Mouse (Mus musculus): ENCODE measurements at regions not wholly inside any gene's neighbourhood (a gene's known extent, or its start where the extent isn't known, plus 50 kb on each side); places are given as distances from the start of the nearest gene placed in this dataset.
"Not testable (repeated sequence)": the region's sequence is repeated elsewhere in the genome, so short reads cannot be mapped to it uniquely, and the experiment has no call there.

- ATAC-seq (ENCODE audit: insufficient number of reproducible peaks, low FRiP score, low TSS enrichment, low read depth) = no peak
- Histone ChIP-seq H3K36me3 (no peaks in the 10 kb centered on the region), H3K9me3 (replicated peaks) (no peaks in the 10 kb centered on the region), H3K27me3 (no peaks in the 10 kb centered on the region), H3K4me3 (replicated peaks) (no peak overlapping the region), H3K4me1 (peaks cover 3% of the 10 kb centered on the region), H3K27ac (replicated peaks) (no peak overlapping the region), H3K9ac (no peak overlapping the region), H3K4me2 (replicated peaks) (no peak overlapping the region)
- 70% methylated on average over 4 of the region's 4 CpGs for WGBS
Observed at GRCm38 (mm10) chr16:29746245-29746644, 167.1 kb downstream of the Opa1 start.

- Histone ChIP-seq H3K36me3 (no peaks in the 10 kb centered on the region), H3K4me2 (replicated peaks) (no peak overlapping the region), H3K27me3 (no peaks in the 10 kb centered on the region), H3K4me1 (peaks cover 3% of the 10 kb centered on the region), H3K27ac (replicated peaks) (no peak overlapping the region), H3K9me3 (replicated peaks) (no peaks in the 10 kb centered on the region), H3K4me3 (replicated peaks) (no peak overlapping the region), H3K9ac (no peak overlapping the region)
- no peak for ATAC-seq (ENCODE audit: insufficient number of reproducible peaks, low FRiP score, low TSS enrichment, low read depth)
- WGBS = 49% methylated on average over 5 of the region's 5 CpGs
Observed at GRCm38 (mm10) chr16:29749167-29749566, 170.0 kb downstream of the Opa1 start.

- 0 out of 2 replicates have a peak overlapping the region, but pooled peaks have one; percentile 28 for H3K27ac ChIP-seq (replicated peaks)
- 48% methylated on average over 8 of the region's 8 CpGs for WGBS
- no peak overlapping the region for H3K4me3 ChIP-seq (replicated peaks)
- no peaks in the 10 kb centered on the region for H3K9me3 ChIP-seq (replicated peaks)
- no peaks in the 10 kb centered on the region for H3K36me3 ChIP-seq
- H3K27me3 ChIP-seq = no peaks in the 10 kb centered on the region
- no peak overlapping the region for H3K9ac ChIP-seq
- no peak for ATAC-seq (ENCODE audit: insufficient number of reproducible peaks, low FRiP score, low TSS enrichment, low read depth)
- peaks cover 30% of the 10 kb centered on the region for H3K4me1 ChIP-seq
- H3K4me2 ChIP-seq (replicated peaks) = no peak overlapping the region
Observed at GRCm38 (mm10) chr16:29754579-29755199, 175.6 kb downstream of the Opa1 start.

GRCm38 (mm10) chr16:29758246-29758645 is 179.1 kb downstream of the Opa1 start:
- Histone ChIP-seq H3K4me1 (peaks cover 57% of the 10 kb centered on the region), H3K27me3 (no peaks in the 10 kb centered on the region), H3K36me3 (no peaks in the 10 kb centered on the region), H3K9ac (no peak overlapping the region), H3K4me2 (replicated peaks) (no peak overlapping the region), H3K4me3 (replicated peaks) (no peak overlapping the region), H3K9me3 (replicated peaks) (no peaks in the 10 kb centered on the region), H3K27ac (replicated peaks) (no peak overlapping the region)
- WGBS = 45% methylated on average over 3 of the region's 3 CpGs
- no peak for ATAC-seq (ENCODE audit: insufficient number of reproducible peaks, low FRiP score, low TSS enrichment, low read depth)

- 85% methylated on average over 3 of the region's 3 CpGs for WGBS
Observed at GRCm38 (mm10) chr16:29759416-29759815, 180.3 kb downstream of the Opa1 start.

GRCm38 (mm10) chr16:29760627-29761026 is 181.5 kb downstream of the Opa1 start:
- peaks cover 44% of the 10 kb centered on the region for H3K4me1 ChIP-seq
- no peaks in the 10 kb centered on the region for H3K27me3 ChIP-seq
- no peak overlapping the region for H3K4me3 ChIP-seq (replicated peaks)
- 75% methylated on average over 4 of the region's 4 CpGs for WGBS
- no peaks in the 10 kb centered on the region for H3K9me3 ChIP-seq (replicated peaks)
- ATAC-seq (ENCODE audit: insufficient number of reproducible peaks, low FRiP score, low TSS enrichment, low read depth) = no peak
- no peak overlapping the region for H3K9ac ChIP-seq
- H3K4me2 ChIP-seq (replicated peaks) = no peak overlapping the region
- peak overlapping the region; percentile 58; the same call in 1 of the 2 replicates for H3K27ac ChIP-seq (replicated peaks)
- H3K36me3 ChIP-seq = no peaks in the 10 kb centered on the region

More at GRCm38 (mm10) chr16:29759416-29759815, 180.3 kb downstream of the Opa1 start:
- no peak overlapping the region for H3K4me3 ChIP-seq (replicated peaks)
- no peak overlapping the region for H3K4me2 ChIP-seq (replicated peaks)
- peaks cover 54% of the 10 kb centered on the region for H3K4me1 ChIP-seq
- no peak for ATAC-seq (ENCODE audit: insufficient number of reproducible peaks, low FRiP score, low TSS enrichment, low read depth)
- no peaks in the 10 kb centered on the region for H3K9me3 ChIP-seq (replicated peaks)
- no peak overlapping the region for H3K9ac ChIP-seq
- no peak overlapping the region for H3K27ac ChIP-seq (replicated peaks)
- no peaks in the 10 kb centered on the region for H3K36me3 ChIP-seq
- no peaks in the 10 kb centered on the region for H3K27me3 ChIP-seq

GRCm38 (mm10) chr16:29761779-29762277 is 182.7 kb downstream of the Opa1 start:
- 20% methylated on average over 6 of the region's 6 CpGs for WGBS
- no peaks in the 10 kb centered on the region for H3K9me3 ChIP-seq (replicated peaks)
- H3K9ac ChIP-seq = no peak overlapping the region
- H3K4me2 ChIP-seq (replicated peaks) = no peak overlapping the region
- H3K36me3 ChIP-seq = no peaks in the 10 kb centered on the region
- peaks cover 44% of the 10 kb centered on the region for H3K4me1 ChIP-seq
- no peak overlapping the region for H3K4me3 ChIP-seq (replicated peaks)
- H3K27ac ChIP-seq (replicated peaks) = peak overlapping the region; percentile 58
- H3K27me3 ChIP-seq = no peaks in the 10 kb centered on the region
- peak; percentile 82 for ATAC-seq (ENCODE audit: insufficient number of reproducible peaks, low FRiP score, low TSS enrichment, low read depth)

GRCm38 (mm10) chr16:29764376-29764775 is 185.2 kb downstream of the Opa1 start:
- WGBS = 81% methylated on average over 1 of the region's 1 CpGs
- no peak for ATAC-seq (ENCODE audit: insufficient number of reproducible peaks, low FRiP score, low TSS enrichment, low read depth)

GRCm38 (mm10) chr16:29765801-29766200 is 186.7 kb downstream of the Opa1 start:
- peaks cover 19% of the 10 kb centered on the region for H3K4me1 ChIP-seq
- H3K27me3 ChIP-seq; H3K36me3 ChIP-seq; H3K27ac ChIP-seq (replicated peaks); H3K4me2 ChIP-seq (replicated peaks); ATAC-seq (ENCODE audit: insufficient number of reproducible peaks, low FRiP score, low TSS enrichment, low read depth); H3K9ac ChIP-seq; H3K9me3 ChIP-seq (replicated peaks); H3K4me3 ChIP-seq (replicated peaks): not testable (repeated sequence)
- 96% methylated on average over 3 of the region's 3 CpGs for WGBS

More at GRCm38 (mm10) chr16:29764376-29764775, 185.2 kb downstream of the Opa1 start:
- Histone ChIP-seq H3K4me2 (replicated peaks) (no peak overlapping the region), H3K4me3 (replicated peaks) (no peak overlapping the region), H3K27me3 (no peaks in the 10 kb centered on the region), H3K27ac (replicated peaks) (no peak overlapping the region), H3K9ac (no peak overlapping the region), H3K36me3 (no peaks in the 10 kb centered on the region), H3K4me1 (peaks cover 28% of the 10 kb centered on the region), H3K9me3 (replicated peaks) (no peaks in the 10 kb centered on the region)

GRCm38 (mm10) chr16:29771320-29771719 is 192.2 kb downstream of the Opa1 start:
- H3K9ac ChIP-seq = no peak overlapping the region
- no peak overlapping the region for H3K4me3 ChIP-seq (replicated peaks)
- H3K27ac ChIP-seq (replicated peaks) = no peak overlapping the region
- ATAC-seq (ENCODE audit: insufficient number of reproducible peaks, low FRiP score, low TSS enrichment, low read depth) = no peak
- H3K4me1 ChIP-seq = peaks cover 13% of the 10 kb centered on the region
- no peak overlapping the region for H3K4me2 ChIP-seq (replicated peaks)
- H3K9me3 ChIP-seq (replicated peaks) = no peaks in the 10 kb centered on the region
- no peaks in the 10 kb centered on the region for H3K36me3 ChIP-seq
- WGBS = 61% methylated on average over 4 of the region's 4 CpGs
- no peaks in the 10 kb centered on the region for H3K27me3 ChIP-seq

- Histone ChIP-seq H3K27me3 (no peaks in the 10 kb centered on the region), H3K4me1 (peaks cover 13% of the 10 kb centered on the region), H3K4me3 (replicated peaks) (no peak overlapping the region), H3K9me3 (replicated peaks) (no peaks in the 10 kb centered on the region), H3K27ac (replicated peaks) (no peak overlapping the region), H3K9ac (no peak overlapping the region), H3K36me3 (no peaks in the 10 kb centered on the region), H3K4me2 (replicated peaks) (no peak overlapping the region)
- 44% methylated on average over 13 of the region's 13 CpGs for WGBS
- ATAC-seq (ENCODE audit: insufficient number of reproducible peaks, low FRiP score, low TSS enrichment, low read depth) = no peak
Observed at GRCm38 (mm10) chr16:29771728-29772608, 192.8 kb downstream of the Opa1 start.

All from embryonic facial prominence, embryonic 15.5 days (tissue).